Mouse (Mus musculus) liver, embryonic 11.5 days (tissue): ENCODE results near the gene Cd22. TPM values are rescaled to one million over a fixed set of nuclear protein-coding genes. Genes with fewer than 3 reads are reported as not detected.

ENCODE experiments used
- ATAC-seq: fragments of 200-750 bp; cut with Nextera tagmentation; replicated peaks from 2 replicates; pipeline ENCODE4 v1.8.0; 2017; ENCODE audit warnings: moderate number of reproducible peaks, mild to moderate bottlenecking, moderate TSS enrichment, moderate library complexity; ENCODE audit not compliant: low FRiP score
- DNase-seq: peaks from one replicate; pipeline ENCODE4 v3.0.0-alpha.2; 2017; ENCODE audit warnings: low spot score
- H3K27ac ChIP-seq: fragments of 300-500 bp; sonication (generic); 2 replicates; pipeline ENCODE4 v1.5.1; 2014; ENCODE audit warnings: mild to moderate bottlenecking, low read depth, low read length, control low read depth
- H3K27me3 ChIP-seq: fragments of 300-500 bp; sonication (generic); replicated peaks from 2 replicates; pipeline ENCODE4 v1.6.1; 2014; ENCODE audit warnings: low read length, mixed read lengths; ENCODE audit not compliant: control insufficient read depth, insufficient read depth
- H3K36me3 ChIP-seq: fragments of 300-500 bp; sonication (generic); 2 replicates; pipeline ENCODE4 v1.6.1; 2014; ENCODE audit warnings: mild to moderate bottlenecking, low read length, moderate library complexity, mixed read lengths; ENCODE audit not compliant: control insufficient read depth, insufficient read depth
- H3K4me1 ChIP-seq: fragments of 300-500 bp; sonication (generic); replicated peaks from 2 replicates; pipeline ENCODE4 v1.6.1; 2014; ENCODE audit warnings: low read length, mixed read lengths; ENCODE audit not compliant: control insufficient read depth, insufficient read depth
- H3K4me2 ChIP-seq: fragments of 300-500 bp; sonication (generic); 2 replicates; pipeline ENCODE4 v1.6.1; 2014; ENCODE audit warnings: mild to moderate bottlenecking, control low read depth, moderate library complexity
- H3K4me3 ChIP-seq: fragments of 300-500 bp; sonication (generic); 2 replicates; pipeline ENCODE4 v1.5.1; 2014; ENCODE audit warnings: low read depth, low read length, control low read depth
- H3K9ac ChIP-seq: fragments of 300-500 bp; sonication (generic); 2 replicates; pipeline ENCODE4 v1.6.1; 2014; ENCODE audit warnings: low read depth, low read length, control low read depth
- H3K9me3 ChIP-seq: fragments of 300-500 bp; sonication (generic); 2 replicates; pipeline ENCODE4 v1.6.1; 2016; ENCODE audit warnings: low read length, inconsistent platforms, mixed read lengths; ENCODE audit not compliant: control insufficient read depth
- WGBS: fragments of 180-500 bp; shearing (Covaris S2); extraction: QIAGEN DNeasy Blood & Tissue Kit; methylation state at CpG from one replicate; pipeline ENCODE4 v1.1.7; 2014; 5-methylcytosine and 5-hydroxymethylcytosine counted together
- polyA plus RNA-seq: library from polyadenylated mRNA; unstranded; fragments of >200 nt; fragmentation: Nextera tagmentation; extraction: Ambion mirVana; gene quantifications from 2 replicates; pipeline ENCODE4 v1.2.1, GENCODE M21; 2014

Gene Cd22
- polyA plus RNA-seq, 1 experiment from 2014 or later: 0.07 TPM

DNA sequence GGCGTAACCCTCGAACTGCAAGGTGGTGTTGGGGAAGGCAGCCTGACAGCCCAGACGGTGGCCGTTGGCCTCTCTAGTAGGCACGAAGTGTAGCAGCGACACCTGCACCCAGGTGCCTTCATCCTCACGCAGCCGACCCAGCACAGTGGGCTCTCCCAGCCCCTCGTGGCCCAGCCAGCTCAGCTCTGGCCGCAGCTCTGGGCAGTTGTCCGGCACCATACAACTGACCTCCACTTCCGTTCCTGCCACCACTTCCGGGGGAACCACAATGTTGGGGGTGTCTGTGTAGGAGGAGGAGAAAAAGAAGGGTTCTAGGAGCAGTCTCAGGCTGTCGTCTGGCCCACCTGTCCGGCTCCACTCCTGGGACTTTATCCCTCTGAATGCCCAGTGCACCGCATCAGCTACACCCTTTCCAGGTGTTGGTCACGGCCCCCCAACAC is 28.9 kb upstream of the Cd22 start:
- Histone ChIP-seq H3K9me3 (no peaks in the 10 kb centered on the region), H3K9ac (no peak overlapping the region), H3K36me3 (no peaks in the 10 kb centered on the region), H3K4me1 (peaks cover 3% of the 10 kb centered on the region; the same call in 1 of the 2 replicates), H3K27ac (no peak overlapping the region), H3K27me3 (peaks cover 4% of the 10 kb centered on the region; the same call in 1 of the 2 replicates), H3K4me3 (peak overlapping the region; percentile 24; the same call in 1 of the 2 replicates), H3K4me2 (peak overlapping the region; percentile 56)
- 20% methylated on average over 17 of the region's 17 CpGs for WGBS
- ATAC-seq (peak; percentile 38; the same call in 1 of the 2 replicates), DNase-seq (no peak)

GRCm38 (mm10) chr7:30908277-30908991 is 28.3 kb upstream of the Cd22 start:
- Histone ChIP-seq H3K27me3 (peaks cover 4% of the 10 kb centered on the region; the same call in 1 of the 2 replicates), H3K9me3 (no peaks in the 10 kb centered on the region), H3K9ac (no peak overlapping the region), H3K27ac (no peak overlapping the region), H3K4me1 (peaks cover 3% of the 10 kb centered on the region; the same call in 1 of the 2 replicates), H3K36me3 (no peaks in the 10 kb centered on the region), H3K4me3 (peak overlapping the region; percentile 24), H3K4me2 (peak overlapping the region; percentile 56)
- peak; percentile 48; the same call in 1 of the 2 replicates for ATAC-seq
- WGBS: 5% methylated on average over 24 of the region's 26 CpGs
- DNase-seq: peak; percentile 39

DNA sequence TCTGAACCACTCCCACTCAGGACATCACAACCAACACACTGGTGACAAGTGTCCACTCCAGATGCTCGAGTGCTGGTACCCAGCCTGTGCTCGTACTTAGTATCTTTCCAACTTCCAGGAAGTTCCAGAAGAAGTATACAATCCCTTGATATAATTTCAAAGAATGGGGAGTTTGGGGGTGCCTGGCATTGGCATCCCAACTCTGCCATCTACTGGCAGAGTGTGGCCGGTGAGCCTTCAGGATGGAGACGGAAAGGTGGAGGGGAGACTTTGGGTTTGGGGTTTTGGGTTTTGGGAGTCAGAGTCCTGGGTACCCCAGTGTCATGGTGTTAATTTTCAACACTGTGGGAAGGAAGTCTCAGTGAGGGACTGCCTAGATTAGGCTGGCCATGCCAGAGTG is 23.9 kb upstream of the Cd22 start:
- no peak for DNase-seq
- WGBS: 37% methylated on average over 4 of the region's 4 CpGs
- Histone ChIP-seq H3K27ac (no peak overlapping the region), H3K9me3 (no peaks in the 10 kb centered on the region), H3K9ac (no peak overlapping the region), H3K4me1 (peaks cover 3% of the 10 kb centered on the region; the same call in 1 of the 2 replicates), H3K36me3 (no peaks in the 10 kb centered on the region), H3K4me2 (no peak overlapping the region), H3K27me3 (peaks cover 4% of the 10 kb centered on the region; the same call in 1 of the 2 replicates), H3K4me3 (no peak overlapping the region)
- ATAC-seq: no peak

GRCm38 (mm10) chr7:30895217-30895616 is 15.1 kb upstream of the Cd22 start:
- 72% methylated on average over 3 of the region's 3 CpGs for WGBS
- ATAC-seq (no peak), DNase-seq (no peak)
- no peak overlapping the region for H3K27ac ChIP-seq
- no peak overlapping the region for H3K9ac ChIP-seq
- H3K36me3 ChIP-seq: no peaks in the 10 kb centered on the region
- no peak overlapping the region for H3K4me3 ChIP-seq
- no peak overlapping the region for H3K4me2 ChIP-seq
- no peaks in the 10 kb centered on the region for H3K9me3 ChIP-seq
- H3K27me3 ChIP-seq: no peaks in the 10 kb centered on the region
- H3K4me1 ChIP-seq: no peaks in the 10 kb centered on the region

- Histone ChIP-seq H3K36me3 (no peaks in the 10 kb centered on the region), H3K27ac (no peak overlapping the region), H3K9me3 (no peaks in the 10 kb centered on the region), H3K9ac (no peak overlapping the region), H3K4me3 (no peak overlapping the region), H3K27me3 (no peaks in the 10 kb centered on the region), H3K4me2 (no peak overlapping the region), H3K4me1 (no peaks in the 10 kb centered on the region)
- no peak for ATAC-seq
- WGBS: 55% methylated on average over 3 of the region's 3 CpGs
- DNase-seq: no peak
Measured at GRCm38 (mm10) chr7:30892515-30892914, 12.4 kb upstream of the Cd22 start.

- no peak overlapping the region for H3K27ac ChIP-seq
- no peak for DNase-seq
Measured at GRCm38 (mm10) chr7:30891746-30892145, 11.6 kb upstream of the Cd22 start.

GRCm38 (mm10) chr7:30890681-30891080 is 10.5 kb upstream of the Cd22 start:
- Histone ChIP-seq H3K36me3 (no peaks in the 10 kb centered on the region), H3K27me3 (no peaks in the 10 kb centered on the region), H3K27ac (no peak overlapping the region), H3K4me1 (no peaks in the 10 kb centered on the region), H3K4me2 (no peak overlapping the region), H3K4me3 (no peak overlapping the region), H3K9ac (no peak overlapping the region), H3K9me3 (no peaks in the 10 kb centered on the region)
- WGBS: 49% methylated on average over 2 of the region's 2 CpGs
- ATAC-seq (no peak), DNase-seq (no peak)

More at GRCm38 (mm10) chr7:30891746-30892145, 11.6 kb upstream of the Cd22 start:
- no peaks in the 10 kb centered on the region for H3K27me3 ChIP-seq
- H3K4me3 ChIP-seq: no peak overlapping the region
- no peaks in the 10 kb centered on the region for H3K36me3 ChIP-seq
- 82% methylated on average over 9 of the region's 9 CpGs for WGBS
- H3K9me3 ChIP-seq: no peaks in the 10 kb centered on the region
- no peaks in the 10 kb centered on the region for H3K4me1 ChIP-seq
- no peak overlapping the region for H3K4me2 ChIP-seq
- no peak overlapping the region for H3K9ac ChIP-seq
- ATAC-seq: no peak

- H3K4me3 ChIP-seq: no peak overlapping the region
- no peaks in the 10 kb centered on the region for H3K9me3 ChIP-seq
- 82% methylated on average over 7 of the region's 7 CpGs for WGBS
- ATAC-seq: no peak
- no peak for DNase-seq
- H3K4me2 ChIP-seq: no peak overlapping the region
- H3K36me3 ChIP-seq: no peaks in the 10 kb centered on the region
- H3K27me3 ChIP-seq: no peaks in the 10 kb centered on the region
- no peaks in the 10 kb centered on the region for H3K4me1 ChIP-seq
- H3K9ac ChIP-seq: no peak overlapping the region
- no peak overlapping the region for H3K27ac ChIP-seq
Measured at GRCm38 (mm10) chr7:30888786-30889185, 8.6 kb upstream of the Cd22 start.
